Mouse (Mus musculus): ENCODE measurements around the gene Pim1.

DNA sequence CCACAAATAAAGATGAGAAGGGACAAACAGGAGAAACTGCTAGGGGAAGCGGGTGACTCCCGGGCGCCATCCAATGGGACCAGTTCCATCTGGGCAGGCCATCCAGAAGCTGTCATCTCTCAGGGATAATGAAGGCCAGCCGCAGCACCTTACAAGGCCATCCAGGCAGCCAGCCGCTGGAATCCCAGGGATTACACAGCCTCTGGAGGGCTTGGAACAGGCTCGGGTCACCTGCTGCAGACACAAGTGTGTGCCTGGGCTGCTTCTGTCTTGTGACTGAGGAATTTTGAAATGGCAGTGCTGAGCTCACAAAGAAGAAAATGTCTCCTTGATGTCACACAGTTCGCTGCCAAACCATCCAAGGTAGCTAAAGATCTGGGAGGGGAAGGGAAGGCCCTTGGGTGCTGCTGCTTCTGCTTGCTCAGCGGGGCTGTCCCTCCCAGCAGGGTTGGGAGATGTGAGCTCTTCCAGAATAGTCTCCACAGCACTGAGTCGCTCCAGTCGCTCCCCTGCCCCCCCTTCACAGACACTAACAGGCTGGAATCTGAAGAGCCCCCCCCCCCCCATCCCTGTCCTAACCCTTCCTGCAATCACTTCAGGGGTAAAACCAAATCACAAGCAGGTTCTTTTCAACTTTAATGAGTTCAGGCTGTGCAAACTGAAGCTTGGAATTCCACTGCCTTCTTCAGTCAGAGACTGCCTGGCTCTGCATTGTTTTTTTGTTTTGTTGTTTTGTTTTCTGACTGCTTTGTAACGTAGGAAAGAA is 32.6 kb upstream of the Pim1 start:
- TF ChIP-seq CTCF (IDR thresholded peaks at IDR 0.05; ENCODE audit: low read depth) = no peak
- TF ChIP-seq EP300 (IDR thresholded peaks at IDR 0.05; ENCODE audit: low read depth) = no peak

Measured in liver, postnatal 0 days (tissue).